Mouse (Mus musculus) midbrain, postnatal 0 days (tissue): ENCODE measurements around the gene Drc7. TPM values are rescaled to one million over a fixed set of nuclear protein-coding genes. Genes with fewer than 3 reads are reported as not detected.
"Not testable (repeated sequence)": the region's sequence is repeated elsewhere in the genome, so short reads cannot be mapped to it uniquely, and the experiment has no call there.

Source experiments
- ATAC-seq: fragments of 200-750 bp; cut with Nextera tagmentation; 2 replicates; pipeline ENCODE4 v1.8.0; 2017; ENCODE audit warnings: moderate number of reproducible peaks, mild to moderate bottlenecking, moderate TSS enrichment, moderate library complexity; ENCODE audit not compliant: low FRiP score
- DNase-seq: peaks from one replicate; pipeline ENCODE4 v3.0.0-alpha.2; 2015; ENCODE audit warnings: low spot score
- H3K27ac ChIP-seq: fragments of 300-500 bp; sonication (generic); 2 replicates; pipeline ENCODE4 v1.5.1; 2014; ENCODE audit warnings: low read depth, mild to moderate bottlenecking, low read length, mixed read lengths
- H3K27me3 ChIP-seq: fragments of 300-500 bp; sonication (generic); 2 replicates; pipeline ENCODE4 v1.6.1; 2014; ENCODE audit warnings: low read length, control low read depth, mixed read lengths; ENCODE audit not compliant: insufficient read depth
- H3K36me3 ChIP-seq: fragments of 300-500 bp; sonication (generic); 2 replicates; pipeline ENCODE4 v1.6.1; 2014; ENCODE audit warnings: low read length, control low read depth, mixed read lengths; ENCODE audit not compliant: insufficient read depth
- H3K4me1 ChIP-seq: fragments of 300-500 bp; sonication (generic); 2 replicates; pipeline ENCODE4 v1.6.1; 2014; ENCODE audit warnings: mild to moderate bottlenecking, control low read depth, antibody characterized with exemption, low read length, mixed read lengths; ENCODE audit not compliant: insufficient read depth
- H3K4me2 ChIP-seq: fragments of 300-500 bp; sonication (generic); 2 replicates; pipeline ENCODE4 v1.6.1; 2014; ENCODE audit warnings: low read depth, mild to moderate bottlenecking, low read length, mixed read lengths; ENCODE audit not compliant: poor library complexity, severe bottlenecking
- H3K4me3 ChIP-seq: fragments of 300-500 bp; sonication (generic); 2 replicates; pipeline ENCODE4 v1.5.1; 2014; ENCODE audit warnings: low read depth, mild to moderate bottlenecking, low read length, moderate library complexity
- H3K9ac ChIP-seq: fragments of 300-500 bp; sonication (generic); replicated peaks from 2 replicates; pipeline ENCODE4 v1.6.1; 2014; ENCODE audit warnings: mild to moderate bottlenecking, low read length, moderate library complexity, mixed read lengths; ENCODE audit not compliant: poor library complexity, severe bottlenecking
- H3K9me3 ChIP-seq: fragments of 300-500 bp; sonication (generic); 2 replicates; pipeline ENCODE4 v1.6.1; 2016; ENCODE audit warnings: low read length, control low read depth
- CTCF ChIP-seq: IDR thresholded peaks from 2 replicates; pipeline ENCODE4 v1.5.1; 2016; ENCODE audit warnings: antibody characterized with exemption, mild to moderate bottlenecking
- WGBS: fragments of 180-500 bp; shearing (Covaris S2); extraction: QIAGEN DNeasy Blood & Tissue Kit; methylation state at CpG from one replicate; pipeline ENCODE4 v1.1.7; 2014; 5-methylcytosine and 5-hydroxymethylcytosine counted together
- polyA plus RNA-seq: library from polyadenylated mRNA; unstranded; fragments of >200 nt; fragmentation: Nextera tagmentation; extraction: Ambion mirVana; gene quantifications from 2 replicates; pipeline ENCODE4 v1.2.1, GENCODE M21; 2015
- total RNA-seq: library from RNA; depleted of rRNA; stranded (reverse); fragments of >200 nt; gene quantifications from 2 replicates; pipeline ENCODE4 v1.2.3, GENCODE M21; 2014

Gene Drc7
- total and polyA plus RNA-seq, 2 experiments from 2014 or later: 3.6 to 9.8 TPM

DNA sequence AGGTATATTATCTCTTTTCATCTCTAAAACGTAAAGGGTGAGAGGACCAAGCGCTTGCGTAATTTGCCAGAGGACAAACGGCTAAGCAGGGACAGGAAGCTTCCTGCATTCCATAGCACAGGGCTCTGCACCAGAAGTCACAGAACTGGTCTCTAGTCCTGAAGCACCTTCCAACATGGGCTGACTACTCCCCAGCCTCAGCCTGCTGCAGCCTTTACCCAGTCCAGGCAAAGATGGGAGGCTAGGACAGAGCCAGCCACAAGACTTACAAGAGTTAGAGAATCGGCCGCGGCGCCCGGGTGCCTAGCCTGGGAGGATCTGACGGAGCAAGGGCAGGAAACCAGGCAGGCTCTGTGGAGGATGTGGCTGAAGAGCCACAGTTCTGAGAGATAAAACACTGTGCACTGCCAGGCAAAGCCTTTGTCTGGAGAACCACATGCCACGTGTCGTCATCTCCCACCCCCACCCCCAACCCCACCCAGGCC is 34.6 kb upstream of the Drc7 start:
- WGBS: 78% methylated on average over 12 of the region's 12 CpGs
- Histone ChIP-seq H3K36me3 (no peaks in the 10 kb centered on the region), H3K27ac (no peak overlapping the region), H3K4me1 (no peaks in the 10 kb centered on the region), H3K9me3 (no peaks in the 10 kb centered on the region), H3K4me2 (no peak overlapping the region), H3K4me3 (no peak overlapping the region), H3K9ac (no peak overlapping the region), H3K27me3 (no peaks in the 10 kb centered on the region)
- no peak for DNase-seq
- ATAC-seq: no peak
- TF ChIP-seq CTCF: no peak

DNA sequence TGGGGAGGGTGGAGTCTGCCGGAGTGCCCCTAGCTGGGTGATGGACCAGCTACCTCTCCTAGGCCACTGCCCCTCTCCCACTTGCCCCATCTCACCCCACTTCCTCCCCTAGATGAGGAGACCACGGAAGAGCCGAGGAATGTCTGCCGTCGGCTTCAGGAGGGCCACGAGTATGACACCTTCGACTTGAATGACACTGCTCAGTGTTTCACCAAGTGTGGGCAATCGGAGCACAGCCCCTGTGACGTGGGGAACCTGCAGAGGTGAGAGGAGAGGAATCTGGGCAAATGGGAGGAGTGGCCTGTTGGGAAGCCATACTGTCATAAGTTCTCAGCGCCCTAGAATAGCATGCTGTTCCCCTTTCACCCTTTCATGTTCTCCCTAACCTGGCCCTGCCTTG is 34.1 kb upstream of the Drc7 start:
- DNase-seq: no peak
- 86% methylated on average over 10 of the region's 10 CpGs for WGBS
- Histone ChIP-seq H3K27me3 (no peaks in the 10 kb centered on the region), H3K4me3 (no peak overlapping the region), H3K27ac (no peak overlapping the region), H3K4me1 (no peaks in the 10 kb centered on the region), H3K9me3 (no peaks in the 10 kb centered on the region), H3K9ac (no peak overlapping the region), H3K4me2 (no peak overlapping the region), H3K36me3 (no peaks in the 10 kb centered on the region)
- no peak for TF ChIP-seq CTCF
- 0 out of 2 replicates have a peak, but pooled peaks have one; percentile 18 for ATAC-seq

DNA sequence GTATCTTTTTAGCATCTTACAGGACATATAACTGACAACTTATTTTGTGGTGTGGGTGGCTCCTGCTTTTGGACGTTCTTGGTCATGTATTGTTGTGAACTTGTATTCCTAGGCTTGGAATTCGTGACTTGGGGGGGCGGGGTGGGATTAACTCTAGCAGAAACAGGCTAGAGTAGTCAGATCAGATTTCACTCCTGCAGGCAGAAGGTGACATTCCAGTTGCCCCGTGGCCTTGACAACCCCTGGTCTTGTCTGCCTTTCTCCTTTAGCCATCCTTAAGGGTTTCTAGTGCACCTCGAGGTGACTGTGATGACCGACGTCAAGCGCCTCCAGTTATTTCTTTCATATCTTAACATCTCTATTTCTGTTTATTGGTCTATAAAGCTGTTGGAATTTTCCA is 31.7 kb upstream of the Drc7 start:
- H3K4me1 ChIP-seq: no peaks in the 10 kb centered on the region
- WGBS: 12% methylated on average over 8 of the region's 8 CpGs
- H3K27ac ChIP-seq: no peak overlapping the region
- no peak overlapping the region for H3K9ac ChIP-seq
- no peak overlapping the region for H3K4me3 ChIP-seq
- H3K4me2 ChIP-seq: no peak overlapping the region
- ATAC-seq: no peak
- no peaks in the 10 kb centered on the region for H3K9me3 ChIP-seq
- H3K36me3 ChIP-seq: no peaks in the 10 kb centered on the region
- H3K27me3 ChIP-seq: no peaks in the 10 kb centered on the region
- no peak for DNase-seq
- no peak for TF ChIP-seq CTCF

DNA sequence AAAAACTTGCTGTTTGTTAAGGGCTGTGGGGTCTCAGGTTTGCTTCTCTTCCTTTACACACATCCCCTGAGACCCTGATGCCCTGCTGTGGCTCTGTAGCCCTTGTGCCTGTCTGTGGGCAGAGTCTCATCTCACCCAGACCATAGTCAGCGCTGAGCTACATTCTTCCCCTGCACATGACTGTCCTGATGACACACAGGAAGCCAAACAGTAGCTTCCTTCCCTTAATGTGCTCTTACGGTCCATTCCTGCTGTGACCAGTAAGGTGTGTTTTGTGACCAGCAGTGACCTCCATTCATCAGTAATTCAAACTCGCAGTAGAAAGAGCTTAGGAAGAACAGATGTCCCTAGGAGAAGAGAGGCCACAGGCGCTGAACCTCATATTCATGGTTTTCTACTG is 30.5 kb upstream of the Drc7 start:
- 81% methylated on average over 4 of the region's 4 CpGs for WGBS
- no peak for ATAC-seq
- no peaks in the 10 kb centered on the region for H3K27me3 ChIP-seq

DNA sequence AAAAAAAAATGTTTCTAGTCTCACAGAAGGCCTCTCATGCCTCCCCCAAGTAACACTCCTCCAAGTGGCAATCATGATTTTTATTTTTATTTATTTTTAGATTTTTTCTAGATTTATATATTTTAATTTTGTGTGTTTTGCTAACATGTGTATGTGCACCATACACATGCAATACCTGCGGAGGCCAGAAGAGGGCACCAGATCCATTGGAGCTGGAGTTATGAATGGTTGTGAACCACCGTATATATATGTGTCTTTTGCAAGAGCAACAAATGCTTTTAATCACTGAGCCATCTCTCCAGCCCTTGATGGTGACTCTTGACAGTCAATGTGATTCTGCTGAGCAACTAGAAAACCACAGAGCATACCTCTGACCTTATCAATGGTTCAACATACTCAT is 29.5 kb upstream of the Drc7 start:
- TF ChIP-seq CTCF: peak; percentile 76
- no peak overlapping the region for H3K4me2 ChIP-seq
- H3K36me3 ChIP-seq: no peaks in the 10 kb centered on the region
- no peaks in the 10 kb centered on the region for H3K4me1 ChIP-seq
- no peak overlapping the region for H3K4me3 ChIP-seq
- DNase-seq (peak; percentile 17), ATAC-seq (no peak)
- 72% methylated on average over 2 of the region's 2 CpGs for WGBS
- H3K9ac ChIP-seq: no peak overlapping the region
- H3K27me3 ChIP-seq: no peaks in the 10 kb centered on the region
- H3K27ac ChIP-seq: no peak overlapping the region
- H3K9me3 ChIP-seq: no peaks in the 10 kb centered on the region

More for the DNA sequence above, 30.5 kb upstream of the Drc7 start:
- DNase-seq: no peak
- no peaks in the 10 kb centered on the region for H3K36me3 ChIP-seq
- H3K9me3 ChIP-seq: no peaks in the 10 kb centered on the region
- H3K27ac ChIP-seq: no peak overlapping the region
- no peaks in the 10 kb centered on the region for H3K4me1 ChIP-seq
- H3K4me2 ChIP-seq: no peak overlapping the region
- no peak overlapping the region for H3K4me3 ChIP-seq
- no peak for TF ChIP-seq CTCF
- no peak overlapping the region for H3K9ac ChIP-seq

DNA sequence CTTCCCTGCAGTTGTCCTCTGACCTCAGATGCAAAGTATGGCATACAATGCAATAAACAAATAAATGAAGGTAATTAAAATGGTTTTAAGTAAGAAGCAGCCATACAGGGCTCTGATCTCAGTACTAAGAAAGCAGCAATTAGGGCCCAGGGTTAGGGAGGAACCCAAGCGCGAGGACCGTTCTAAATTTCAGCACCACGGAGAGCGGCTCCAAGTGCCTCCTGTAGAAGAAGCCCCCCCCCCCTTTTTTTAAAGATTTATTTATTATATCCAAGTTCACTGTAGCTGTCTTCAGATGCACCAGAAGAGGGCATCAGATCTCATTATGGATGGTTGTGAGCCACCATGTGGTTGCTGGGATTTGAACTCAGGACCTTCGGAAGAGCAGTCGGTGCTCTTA is 26.5 kb upstream of the Drc7 start:
- H3K36me3 ChIP-seq, DNase-seq, H3K4me1 ChIP-seq, H3K9ac ChIP-seq, H3K27me3 ChIP-seq, ATAC-seq, H3K4me3 ChIP-seq, H3K9me3 ChIP-seq, H3K4me2 ChIP-seq, H3K27ac ChIP-seq: not testable (repeated sequence)
- 68% methylated on average over 7 of the region's 7 CpGs for WGBS
